Mouse (Mus musculus) limb, embryonic 15.5 days (tissue): ENCODE results near the gene Pkn1. TPM values are rescaled to one million over a fixed set of nuclear protein-coding genes. Genes with fewer than 3 reads are reported as not detected.

ENCODE experiments used
- ATAC-seq: fragments of 200-750 bp; cut with Nextera tagmentation; 2 replicates; pipeline ENCODE4 v1.8.0; 2017; ENCODE audit warnings: low read depth, moderate TSS enrichment; ENCODE audit not compliant: insufficient number of reproducible peaks, low FRiP score, low TSS enrichment
- H3K27ac ChIP-seq: fragments of 300-500 bp; sonication (generic); 2 replicates; pipeline ENCODE4 v1.5.1; 2015; ENCODE audit warnings: moderate library complexity, mild to moderate bottlenecking, inconsistent platforms
- H3K27me3 ChIP-seq: fragments of 300-500 bp; sonication (generic); 2 replicates; pipeline ENCODE4 v1.6.1; 2015; ENCODE audit warnings: inconsistent platforms
- H3K36me3 ChIP-seq: fragments of 300-500 bp; sonication (generic); 2 replicates; pipeline ENCODE4 v1.6.1; 2015; ENCODE audit warnings: inconsistent platforms
- H3K4me1 ChIP-seq: fragments of 300-500 bp; sonication (generic); 2 replicates; pipeline ENCODE4 v1.6.1; 2015; ENCODE audit warnings: inconsistent platforms
- H3K4me2 ChIP-seq: fragments of 300-500 bp; sonication (generic); 2 replicates; pipeline ENCODE4 v1.6.1; 2015; ENCODE audit warnings: mild to moderate bottlenecking, inconsistent platforms
- H3K4me3 ChIP-seq: fragments of 300-500 bp; sonication (generic); 2 replicates; pipeline ENCODE4 v1.5.1; 2015; ENCODE audit warnings: mild to moderate bottlenecking, inconsistent platforms
- H3K9ac ChIP-seq: fragments of 300-500 bp; sonication (generic); 2 replicates; pipeline ENCODE4 v1.6.1; 2015; ENCODE audit warnings: inconsistent platforms
- H3K9me3 ChIP-seq: fragments of 300-500 bp; sonication (generic); 2 replicates; pipeline ENCODE4 v1.6.1; 2016; ENCODE audit warnings: inconsistent platforms
- WGBS: fragments of 180-500 bp; shearing (Covaris S2); methylation state at CpG from one replicate; pipeline ENCODE4 v1.1.7; 2015; 5-methylcytosine and 5-hydroxymethylcytosine counted together
- polyA plus RNA-seq: library from polyadenylated mRNA; unstranded; fragments of >200 nt; fragmentation: Nextera tagmentation; extraction: Ambion mirVana; gene quantifications from 2 replicates; pipeline ENCODE4 v1.2.1, GENCODE M21; 2015

Gene Pkn1
- polyA plus RNA-seq, 1 experiment from 2014 or later: 20.0 TPM

- Histone ChIP-seq H3K36me3 (0 out of 2 replicates have a peak, but pooled peaks cover 12% of the 10 kb centered on the region), H3K9me3 (no peaks in the 10 kb centered on the region), H3K27me3 (no peaks in the 10 kb centered on the region), H3K9ac (no peak overlapping the region), H3K4me3 (no peak overlapping the region), H3K27ac (no peak overlapping the region), H3K4me1 (peaks cover 37% of the 10 kb centered on the region), H3K4me2 (no peak overlapping the region)
- no peak for ATAC-seq
- WGBS: 82% methylated on average over 13 of the region's 13 CpGs
Measured at GRCm38 (mm10) chr8:83656484-83657246, 42.3 kb downstream of the Pkn1 start.

DNA sequence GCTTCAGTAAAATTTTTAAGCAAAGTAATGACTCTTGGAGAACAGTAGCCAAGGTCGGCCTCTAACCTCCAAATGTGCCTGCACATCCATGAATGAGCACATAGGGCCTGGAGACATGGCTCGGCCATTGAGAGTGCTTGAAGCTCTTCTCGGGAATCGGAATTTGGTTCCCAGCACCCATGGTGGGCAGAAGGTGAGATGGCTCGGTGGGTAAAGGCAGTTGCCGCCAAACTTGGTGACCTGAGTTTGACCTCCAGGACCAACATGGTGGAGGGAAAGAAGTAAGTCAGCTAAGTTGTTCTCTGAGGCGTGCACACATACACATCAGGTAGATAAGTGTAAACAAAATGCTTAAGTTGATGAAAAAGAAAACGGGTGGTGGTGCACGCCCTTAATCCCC lies 42.9 kb downstream of the Pkn1 start:
- ATAC-seq: no peak
- 91% methylated on average over 9 of the region's 9 CpGs for WGBS
- no peak overlapping the region for H3K27ac ChIP-seq

GRCm38 (mm10) chr8:83654725-83655124 lies 44.3 kb downstream of the Pkn1 start:
- Histone ChIP-seq H3K4me3 (no peak overlapping the region), H3K27ac (no peak overlapping the region; the same call in 1 of the 2 replicates), H3K36me3 (0 out of 2 replicates have a peak, but pooled peaks cover 12% of the 10 kb centered on the region), H3K4me1 (peaks cover 18% of the 10 kb centered on the region), H3K9me3 (no peaks in the 10 kb centered on the region), H3K4me2 (no peak overlapping the region), H3K9ac (no peak overlapping the region), H3K27me3 (no peaks in the 10 kb centered on the region)
- WGBS: 90% methylated on average over 6 of the region's 6 CpGs
- no peak for ATAC-seq

More for the DNA sequence above, 42.9 kb downstream of the Pkn1 start:
- Histone ChIP-seq H3K4me2 (no peak overlapping the region), H3K9me3 (no peaks in the 10 kb centered on the region), H3K27me3 (no peaks in the 10 kb centered on the region), H3K4me3 (no peak overlapping the region), H3K36me3 (0 out of 2 replicates have a peak, but pooled peaks cover 12% of the 10 kb centered on the region), H3K9ac (no peak overlapping the region), H3K4me1 (peaks cover 31% of the 10 kb centered on the region)

GRCm38 (mm10) chr8:83653662-83654017 lies 45.3 kb downstream of the Pkn1 start:
- 30% methylated on average over 10 of the region's 10 CpGs for WGBS
- ATAC-seq: no peak
- peak overlapping the region; percentile 68; the same call in 1 of the 2 replicates for H3K9ac ChIP-seq

GRCm38 (mm10) chr8:83652744-83653661 lies 46.0 kb downstream of the Pkn1 start:
- no peaks in the 10 kb centered on the region for H3K9me3 ChIP-seq
- 2% methylated on average over 45 of the region's 46 CpGs for WGBS
- H3K4me2 ChIP-seq: peak overlapping the region; percentile 85
- no peaks in the 10 kb centered on the region for H3K27me3 ChIP-seq
- H3K4me3 ChIP-seq: peak overlapping the region; percentile 93
- H3K9ac ChIP-seq: peak overlapping the region; percentile 68
- H3K36me3 ChIP-seq: 0 out of 2 replicates have a peak, but pooled peaks cover 12% of the 10 kb centered on the region
- peak overlapping the region; percentile 77 for H3K27ac ChIP-seq
- peaks cover 17% of the 10 kb centered on the region for H3K4me1 ChIP-seq
- peak; percentile 6; the same call in 1 of the 2 replicates for ATAC-seq

More at GRCm38 (mm10) chr8:83653662-83654017, 45.3 kb downstream of the Pkn1 start:
- no peaks in the 10 kb centered on the region for H3K9me3 ChIP-seq
- H3K36me3 ChIP-seq: 0 out of 2 replicates have a peak, but pooled peaks cover 12% of the 10 kb centered on the region
- H3K27ac ChIP-seq: peak overlapping the region; percentile 77
- H3K4me3 ChIP-seq: peak overlapping the region; percentile 93
- H3K27me3 ChIP-seq: no peaks in the 10 kb centered on the region
- H3K4me2 ChIP-seq: peak overlapping the region; percentile 85
- H3K4me1 ChIP-seq: peaks cover 17% of the 10 kb centered on the region

- peaks cover 17% of the 10 kb centered on the region for H3K4me1 ChIP-seq
- no peaks in the 10 kb centered on the region for H3K9me3 ChIP-seq
- H3K27ac ChIP-seq: peak within 1 kb of the TSS; percentile 84
- peak within 1 kb of the TSS; percentile 85 for H3K4me2 ChIP-seq
- H3K9ac ChIP-seq: peak within 1 kb of the TSS; percentile 68
- 4% methylated on average over 49 of the region's 50 CpGs for WGBS
- H3K36me3 ChIP-seq: 0 out of 2 replicates have a peak, but pooled peaks cover 7% of the 10 kb centered on the region
- peak within 1 kb of the TSS; percentile 93 for H3K4me3 ChIP-seq
- peak; percentile 93 for ATAC-seq
- no peaks in the 10 kb centered on the region for H3K27me3 ChIP-seq
Measured at GRCm38 (mm10) chr8:83652030-83652743, 46.8 kb downstream of the Pkn1 start, which contains the start of gene Gipc1. Gene Gipc1, plus strand, starts transcription at chr8:83652677.

- no peak overlapping the region for H3K4me3 ChIP-seq
- no peak overlapping the region for H3K9ac ChIP-seq
- no peak for ATAC-seq
- H3K27me3 ChIP-seq: no peaks in the 10 kb centered on the region
- no peaks in the 10 kb centered on the region for H3K9me3 ChIP-seq
- no peak overlapping the region for H3K27ac ChIP-seq
- 91% methylated on average over 6 of the region's 6 CpGs for WGBS
- no peaks in the 10 kb centered on the region for H3K36me3 ChIP-seq
- H3K4me1 ChIP-seq: peaks cover 15% of the 10 kb centered on the region
- no peak overlapping the region for H3K4me2 ChIP-seq
Measured at GRCm38 (mm10) chr8:83649699-83650098, 49.3 kb downstream of the Pkn1 start.

GRCm38 (mm10) chr8:83648031-83648430 lies 50.9 kb downstream of the Pkn1 start:
- Histone ChIP-seq H3K27me3 (no peaks in the 10 kb centered on the region), H3K36me3 (no peaks in the 10 kb centered on the region), H3K27ac (no peak overlapping the region), H3K4me1 (peaks cover 4% of the 10 kb centered on the region; the same call in 1 of the 2 replicates), H3K4me2 (no peak overlapping the region), H3K4me3 (no peak overlapping the region), H3K9me3 (no peaks in the 10 kb centered on the region), H3K9ac (no peak overlapping the region)
- no peak for ATAC-seq
- WGBS: 95% methylated on average over 4 of the region's 4 CpGs

DNA sequence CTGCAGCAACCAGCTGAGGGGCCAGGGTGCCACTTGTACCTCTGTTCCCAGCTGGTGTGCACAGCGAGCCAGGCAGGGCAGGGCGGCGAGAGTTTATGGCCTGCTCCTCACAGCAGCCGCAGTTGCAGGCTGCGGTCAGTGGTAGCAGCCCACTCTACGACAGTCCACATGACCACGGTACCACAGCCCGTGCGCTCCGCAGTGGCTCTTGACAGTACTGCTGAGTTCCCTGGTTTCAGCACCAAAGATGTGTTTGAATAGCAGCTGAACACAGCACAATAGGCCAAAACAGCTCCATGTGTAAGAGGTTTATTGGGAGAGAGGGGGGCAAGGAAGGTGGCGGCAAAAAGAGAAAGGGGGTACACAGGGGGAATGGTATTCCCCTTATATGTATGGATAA lies 51.5 kb downstream of the Pkn1 start:
- peaks cover 4% of the 10 kb centered on the region; the same call in 1 of the 2 replicates for H3K4me1 ChIP-seq
- H3K9ac ChIP-seq: no peak overlapping the region
- 95% methylated on average over 11 of the region's 11 CpGs for WGBS
- no peaks in the 10 kb centered on the region for H3K36me3 ChIP-seq
- H3K4me3 ChIP-seq: no peak overlapping the region
- H3K9me3 ChIP-seq: no peaks in the 10 kb centered on the region
- no peaks in the 10 kb centered on the region for H3K27me3 ChIP-seq
- ATAC-seq: no peak
- no peak overlapping the region for H3K4me2 ChIP-seq
- H3K27ac ChIP-seq: no peak overlapping the region

DNA sequence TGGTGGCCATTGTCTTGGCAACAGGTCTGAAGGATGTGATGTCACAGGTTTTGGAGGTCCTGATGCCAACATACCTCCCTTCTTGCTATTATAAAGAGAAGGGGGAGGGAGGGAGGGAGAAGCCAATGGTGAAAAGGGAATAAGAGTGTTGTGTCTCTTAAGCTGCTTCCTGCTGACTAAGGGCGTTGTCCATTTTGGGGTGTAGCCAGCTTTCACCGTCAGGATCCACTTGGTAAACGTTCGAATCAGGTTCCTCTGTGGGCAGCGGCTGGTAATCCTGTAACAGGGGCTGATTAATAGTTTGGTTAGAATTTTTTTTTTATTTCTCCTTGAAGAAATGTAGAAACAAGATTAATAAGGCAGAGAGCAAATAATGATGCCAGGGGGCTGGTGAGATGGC lies 59.3 kb downstream of the Pkn1 start:
- Histone ChIP-seq H3K27ac (no peak overlapping the region), H3K9ac (no peak overlapping the region), H3K36me3 (no peaks in the 10 kb centered on the region), H3K4me3 (no peak overlapping the region), H3K4me2 (no peak overlapping the region), H3K27me3 (no peaks in the 10 kb centered on the region), H3K4me1 (no peaks in the 10 kb centered on the region), H3K9me3 (no peaks in the 10 kb centered on the region)
- WGBS: 67% methylated on average over 5 of the region's 5 CpGs
- no peak for ATAC-seq

DNA sequence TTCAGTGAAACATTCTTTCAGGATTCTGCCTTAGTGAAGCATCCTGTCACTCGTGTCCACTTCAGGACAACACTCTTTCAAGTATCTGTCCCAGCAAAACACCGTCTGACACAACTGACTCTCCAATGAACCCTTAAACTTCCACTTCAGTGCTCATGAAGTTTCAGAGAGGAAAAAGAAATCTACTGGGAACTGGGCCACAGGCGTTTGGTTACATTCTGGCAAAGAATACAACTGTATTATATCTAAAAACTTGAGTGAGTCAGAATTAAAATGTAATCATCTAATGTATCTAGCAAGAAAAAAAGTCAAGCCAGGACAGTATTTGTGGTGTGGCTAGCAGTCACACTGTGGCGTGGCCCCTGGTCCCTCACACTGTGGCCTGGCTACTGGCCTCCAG lies 60.1 kb downstream of the Pkn1 start:
- 67% methylated on average over 4 of the region's 4 CpGs for WGBS
- ATAC-seq: no peak

More for the DNA sequence above, 60.1 kb downstream of the Pkn1 start:
- Histone ChIP-seq H3K4me2 (no peak overlapping the region), H3K27me3 (no peaks in the 10 kb centered on the region), H3K9ac (no peak overlapping the region), H3K4me1 (no peaks in the 10 kb centered on the region), H3K36me3 (no peaks in the 10 kb centered on the region), H3K4me3 (no peak overlapping the region), H3K9me3 (no peaks in the 10 kb centered on the region), H3K27ac (no peak overlapping the region)
